Mouse (Mus musculus) lung, postnatal 0 days (tissue): ENCODE results near the gene Hebp1.

Experiments
- CTCF ChIP-seq: IDR thresholded peaks from 2 replicates; pipeline ENCODE4 v1.5.1; 2016; ENCODE audit warnings: antibody characterized with exemption, mild to moderate bottlenecking
- EP300 ChIP-seq: IDR thresholded peaks from 2 replicates; pipeline ENCODE4 v1.6.1; 2016; ENCODE audit warnings: antibody characterized with exemption, mild to moderate bottlenecking, control low read depth

DNA sequence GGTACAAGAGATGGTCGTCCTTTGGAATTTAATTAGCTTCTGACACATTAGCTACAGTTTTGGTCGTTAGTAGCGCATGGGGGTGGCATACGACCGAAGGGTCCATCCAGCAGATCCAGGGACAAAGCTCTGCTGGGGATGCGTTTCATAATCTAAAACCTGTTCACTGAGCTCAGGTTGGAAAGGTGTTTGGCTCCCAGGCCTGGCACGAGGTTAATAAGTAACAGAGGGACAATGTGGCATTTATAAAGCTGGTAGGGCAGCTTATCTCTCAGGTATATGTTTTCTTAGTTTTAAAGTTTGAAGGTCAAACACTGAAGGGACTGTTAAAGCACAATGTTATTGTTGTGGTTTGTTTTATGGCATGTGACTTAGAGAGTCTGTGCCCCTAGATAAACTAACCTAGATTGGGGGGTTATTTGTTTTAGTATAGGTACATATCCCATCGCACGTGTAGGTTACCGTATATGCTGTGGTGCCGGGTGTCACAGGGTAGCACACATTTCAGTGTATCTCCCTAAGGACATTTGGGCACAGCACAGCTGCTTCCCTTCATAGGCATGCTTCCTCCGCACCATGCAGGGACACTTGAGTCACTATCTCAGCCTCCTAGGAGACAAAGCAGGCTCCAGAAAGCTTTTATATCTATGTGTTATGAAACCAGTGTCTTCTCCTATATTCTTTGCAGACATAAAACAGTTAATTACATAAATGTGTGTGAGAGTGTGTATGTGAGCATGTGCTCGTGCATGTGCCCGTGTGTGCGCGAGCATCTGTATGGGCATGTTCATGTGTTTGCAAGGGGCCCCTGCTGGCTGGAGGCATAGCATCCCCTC lies 2.5 kb upstream of the Hebp1 start:
- no peak for TF ChIP-seq EP300
- TF ChIP-seq CTCF: no peak
